Mouse (Mus musculus) cerebellum, adult 11 months (tissue): ENCODE data around the gene Zhx3.

ENCODE experiments used
- DNase-seq: peaks from one replicate; pipeline ENCODE4 v3.0.0; 2022

The Zhx3 gene

DNA sequence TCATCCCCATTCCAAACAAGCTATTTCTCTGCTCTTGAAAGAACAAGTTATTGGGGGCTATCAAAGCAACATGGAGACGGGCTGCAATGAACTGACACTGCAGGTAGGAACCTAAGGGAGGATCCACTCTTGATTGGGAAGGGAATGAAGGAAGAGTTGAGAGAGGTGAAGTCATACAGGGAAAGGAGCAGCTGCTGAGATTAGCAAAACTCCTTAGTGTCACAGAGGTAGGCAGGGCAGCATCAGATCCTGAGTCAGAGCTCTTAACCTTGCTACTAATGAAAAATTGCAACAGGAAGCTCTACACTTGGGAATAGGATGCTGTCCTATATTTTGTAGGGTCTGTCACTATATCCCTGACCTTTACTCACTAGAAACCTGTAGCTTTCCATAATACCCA is 71.8 kb downstream of the Zhx3 start:
- no peak for DNase-seq

- no peak for DNase-seq
Measured at GRCm38 (mm10) chr2:160798206-160798605, 74.6 kb downstream of the Zhx3 start.

GRCm38 (mm10) chr2:160796973-160797372 is 75.8 kb downstream of the Zhx3 start:
- DNase-seq = peak; percentile 65

- DNase-seq = no peak
Measured at GRCm38 (mm10) chr2:160793117-160793516, 79.7 kb downstream of the Zhx3 start.

- DNase-seq = no peak
Measured at GRCm38 (mm10) chr2:160789741-160790140, 83.1 kb downstream of the Zhx3 start.

DNA sequence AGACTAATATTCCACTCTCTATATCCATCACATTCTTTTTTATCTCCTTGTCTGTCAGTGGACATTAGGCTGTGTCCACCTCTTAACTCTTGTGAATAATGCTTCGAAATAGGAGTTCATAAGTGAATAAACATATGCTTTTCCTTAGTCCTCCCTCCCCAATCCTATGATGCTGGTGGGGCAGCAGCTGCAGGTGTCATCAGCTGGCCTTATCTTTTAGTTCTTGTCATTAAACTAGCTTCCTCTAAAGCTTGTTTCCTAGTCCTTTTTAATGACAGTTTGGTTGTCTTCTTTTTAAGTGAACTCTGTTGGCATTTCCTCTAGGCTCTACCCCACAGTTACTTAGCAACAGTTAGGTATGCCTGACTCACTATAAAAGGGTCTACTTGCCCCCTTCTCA is 83.8 kb downstream of the Zhx3 start:
- DNase-seq = no peak

- no peak for DNase-seq
Measured at GRCm38 (mm10) chr2:160786333-160786732, 86.5 kb downstream of the Zhx3 start.

- DNase-seq = peak; percentile 47
Measured at GRCm38 (mm10) chr2:160780834-160781219, 92.0 kb downstream of the Zhx3 start.

DNA sequence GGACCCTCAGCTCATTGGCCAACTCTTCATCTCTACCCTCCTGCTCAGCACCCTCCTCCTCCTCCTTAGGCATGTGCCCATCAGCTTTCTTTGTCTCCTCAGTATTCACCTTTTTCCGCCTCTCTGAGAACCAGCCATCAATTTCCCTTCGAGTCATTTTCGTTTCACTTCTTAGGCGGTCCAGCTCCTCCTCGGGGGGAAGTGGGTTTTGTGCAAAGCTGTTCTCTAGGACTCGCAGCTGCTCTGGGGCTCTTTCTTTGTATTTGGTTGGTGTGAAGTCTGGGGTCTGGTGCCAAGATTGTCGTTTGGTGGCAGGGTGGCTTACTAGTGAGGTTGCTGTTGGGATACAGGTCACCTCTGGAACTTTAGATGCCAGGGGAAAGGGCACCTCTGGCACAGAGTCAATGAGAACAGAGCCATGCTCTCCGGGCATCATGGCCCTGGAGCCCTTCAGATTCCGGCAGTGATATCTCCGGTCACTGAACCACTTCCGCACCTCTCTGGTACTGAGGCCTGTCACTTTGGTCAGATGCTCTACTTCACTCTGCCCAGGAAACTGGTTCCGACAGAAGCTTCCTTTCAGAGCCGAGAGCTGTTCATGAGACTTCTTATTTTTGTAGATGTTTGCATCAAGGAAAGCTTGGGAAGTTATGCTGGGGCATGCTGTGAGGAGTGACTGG is 92.5 kb downstream of the Zhx3 start:
- DNase-seq = no peak

DNA sequence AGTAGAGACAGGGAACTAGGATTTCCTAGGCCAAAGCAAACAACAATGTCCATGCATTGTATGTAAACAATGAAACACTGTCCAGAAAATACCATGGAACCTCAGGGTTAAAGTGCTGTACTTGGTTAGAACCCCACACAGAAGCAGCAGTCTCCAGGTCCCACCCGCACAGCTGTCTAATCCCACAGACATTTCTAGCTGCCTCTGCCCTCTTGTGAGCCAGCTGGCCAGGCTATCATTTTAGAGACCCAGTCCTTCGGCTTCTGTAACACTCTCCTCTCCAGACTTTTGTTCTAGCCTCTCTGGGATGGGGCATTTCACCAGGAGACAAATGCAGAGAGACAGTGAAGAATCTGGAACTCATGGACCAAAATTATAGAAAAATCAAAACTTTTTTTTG is 94.8 kb downstream of the Zhx3 start:
- DNase-seq = no peak

DNA sequence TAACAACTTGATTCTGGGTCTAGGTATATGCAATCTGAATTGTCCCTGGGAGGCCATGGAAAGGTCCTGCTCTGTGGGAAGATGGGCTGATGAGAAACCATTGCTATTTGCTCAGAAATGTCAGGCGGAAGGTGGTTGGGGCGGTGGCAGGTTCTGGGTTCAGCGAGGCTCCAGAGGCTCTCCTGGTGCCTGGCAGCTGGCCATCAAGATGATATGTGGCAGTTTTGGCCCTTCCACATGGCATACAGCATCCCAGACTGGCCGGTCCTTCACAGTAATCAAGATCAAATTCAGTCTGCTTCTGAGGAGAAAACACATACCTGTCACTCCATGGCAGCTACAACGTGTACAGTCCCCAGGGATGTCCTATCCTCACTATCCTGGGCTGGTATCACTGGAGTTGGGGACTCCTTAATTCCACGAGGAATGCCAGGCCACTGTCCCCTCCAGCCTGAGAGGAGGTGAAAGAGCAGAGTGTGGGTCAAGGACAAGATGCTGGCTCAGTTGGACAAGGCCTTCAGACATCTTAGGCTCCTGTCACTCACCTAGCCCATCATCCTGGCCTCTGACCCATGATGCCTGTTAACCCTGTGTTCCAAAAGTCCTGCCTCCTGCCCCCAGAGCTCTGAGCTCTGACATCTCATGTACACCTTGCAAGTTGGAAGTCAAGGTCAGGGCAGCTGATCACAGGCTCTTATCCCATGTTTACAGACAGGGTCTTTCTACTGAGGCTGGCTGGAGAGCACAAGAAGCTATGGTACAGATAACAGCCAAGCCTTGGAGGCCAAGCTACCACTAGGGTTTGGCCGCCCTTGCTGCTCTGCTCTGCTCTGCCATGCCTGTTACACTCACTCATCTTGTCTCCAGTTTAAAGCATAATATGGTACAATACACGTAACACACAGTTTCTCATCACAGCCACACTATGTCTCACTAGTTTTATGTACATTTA is 101.2 kb downstream of the Zhx3 start:
- DNase-seq = no peak

- DNase-seq = no peak
Measured at GRCm38 (mm10) chr2:160770871-160771270, 101.9 kb downstream of the Zhx3 start.

DNA sequence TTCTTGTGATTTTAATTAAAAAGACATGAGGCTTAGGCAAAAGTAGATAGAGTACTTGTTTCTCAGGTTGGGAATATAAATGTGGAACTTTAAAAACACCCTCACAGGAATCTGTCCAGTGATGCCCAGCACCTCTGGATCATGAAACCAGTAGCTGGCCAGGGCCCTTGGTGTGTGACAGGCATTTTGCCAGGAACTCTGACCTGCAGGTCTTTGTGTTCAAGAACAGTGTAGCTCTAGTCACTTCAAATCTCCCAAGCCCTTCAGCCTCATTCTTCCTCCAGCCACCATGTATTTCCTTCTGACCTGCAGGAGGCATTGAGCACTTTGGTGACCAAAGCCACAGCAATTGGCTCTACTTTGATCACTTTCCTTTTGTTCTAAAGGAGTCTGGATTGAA is 102.4 kb downstream of the Zhx3 start:
- DNase-seq = no peak

DNA sequence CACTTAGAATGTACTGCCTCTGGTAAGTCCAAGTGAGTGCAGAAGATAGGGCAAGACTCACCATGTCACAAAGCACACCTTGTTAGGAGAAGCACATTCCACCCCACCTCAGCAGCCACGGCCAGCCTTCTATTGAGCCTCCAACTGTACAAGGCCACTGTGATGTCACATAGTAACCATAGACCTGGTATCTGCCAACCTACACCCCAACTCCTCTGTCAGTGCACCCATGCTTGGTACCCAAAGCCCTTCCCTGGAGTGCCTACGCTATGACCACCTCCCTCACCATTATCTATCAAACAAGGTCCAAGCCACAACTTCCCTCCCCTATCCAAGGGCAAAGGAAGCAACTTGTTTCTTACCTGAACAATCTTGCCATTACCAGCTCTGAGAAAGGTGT is 103.8 kb downstream of the Zhx3 start:
- DNase-seq = no peak

GRCm38 (mm10) chr2:160768097-160768695 is 104.6 kb downstream of the Zhx3 start:
- DNase-seq = no peak

- DNase-seq = no peak
Measured at GRCm38 (mm10) chr2:160767201-160767600, 105.6 kb downstream of the Zhx3 start.

DNA sequence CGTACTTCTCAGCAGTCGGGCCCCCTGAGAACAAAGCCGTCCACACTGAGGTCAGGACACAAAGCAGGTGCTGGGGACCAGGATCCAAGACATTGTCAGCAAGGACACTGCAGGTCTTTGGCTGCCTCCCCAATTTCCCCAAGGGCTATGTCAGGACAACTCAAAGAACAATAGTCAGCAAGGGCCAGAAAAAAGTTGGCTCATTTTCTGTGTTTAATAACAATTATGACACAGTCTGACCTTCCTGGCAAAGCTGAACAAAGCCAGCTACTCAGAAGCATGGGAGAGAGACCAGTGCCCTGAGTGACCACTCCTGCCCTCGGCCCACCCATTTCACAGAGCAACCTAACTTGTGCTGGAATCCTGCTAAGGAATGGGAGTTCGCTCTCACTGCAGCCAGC is 106.4 kb downstream of the Zhx3 start:
- DNase-seq = peak; percentile 39

DNA sequence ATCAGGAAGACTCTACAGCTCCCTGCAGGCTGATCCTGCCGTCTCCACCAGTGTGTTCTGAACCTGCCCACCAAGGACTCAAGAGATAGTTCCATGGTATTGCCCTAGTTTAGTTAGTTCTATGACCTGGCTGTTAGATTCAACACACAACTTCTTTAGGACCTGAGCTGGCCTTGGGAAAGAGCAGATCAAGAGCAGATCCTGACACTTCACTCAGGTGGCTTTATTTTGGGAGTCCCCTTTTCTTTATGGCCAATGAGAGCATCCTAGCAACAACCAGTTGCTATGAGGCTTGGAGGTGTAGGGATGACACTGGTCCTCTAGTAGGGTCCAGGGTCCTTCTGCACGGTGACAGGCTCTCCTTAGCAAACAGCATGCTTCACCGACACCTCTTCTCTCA is 107.7 kb downstream of the Zhx3 start:
- no peak for DNase-seq

GRCm38 (mm10) chr2:160764386-160764785 is 108.4 kb downstream of the Zhx3 start:
- no peak for DNase-seq

- no peak for DNase-seq
Measured at GRCm38 (mm10) chr2:160763816-160764215, 109.0 kb downstream of the Zhx3 start.

GRCm38 (mm10) chr2:160760433-160761184 is 112.2 kb downstream of the Zhx3 start:
- no peak for DNase-seq

DNA sequence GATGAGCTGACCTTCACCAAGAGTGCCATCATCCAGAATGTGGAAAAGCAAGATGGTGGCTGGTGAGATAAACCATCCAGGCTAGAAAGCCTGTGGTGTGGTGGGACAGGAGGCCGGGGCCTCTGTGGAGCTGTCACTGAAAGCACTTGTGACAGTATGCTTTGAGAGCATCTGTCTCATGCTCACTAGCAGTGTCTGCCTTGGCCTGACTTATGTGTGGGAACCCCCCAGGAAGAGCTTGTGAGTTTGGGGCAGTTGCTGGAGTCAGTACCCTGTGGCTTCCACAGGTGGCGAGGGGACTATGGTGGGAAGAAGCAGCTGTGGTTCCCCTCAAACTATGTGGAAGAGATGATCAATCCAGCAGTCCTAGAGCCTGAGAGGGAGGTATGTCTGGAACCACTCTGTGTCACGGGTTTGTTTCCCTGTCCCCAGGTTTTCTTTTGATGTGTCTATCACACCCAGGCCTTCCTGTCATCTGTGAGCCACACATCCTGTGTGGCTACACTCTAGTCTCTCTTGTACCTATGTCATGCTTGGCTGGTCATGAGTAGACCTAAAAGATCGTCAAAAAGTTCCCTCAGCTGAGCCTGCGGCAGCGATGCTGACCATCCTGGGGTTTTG is 116.1 kb downstream of the Zhx3 start:
- DNase-seq = no peak

- DNase-seq = no peak
Measured at GRCm38 (mm10) chr2:160747075-160747474, 125.7 kb downstream of the Zhx3 start.
